Mouse (Mus musculus) bone marrow, adult 2 months (tissue): ENCODE results near the gene Hps5. TPM values are rescaled to one million over a fixed set of nuclear protein-coding genes. Genes with fewer than 3 reads are reported as not detected.

Source experiments
- H3K27ac ChIP-seq: fragments of 200-500 bp; 2 replicates; pipeline ENCODE4 v1.5.1; 2012; ENCODE audit warnings: low read depth, mild to moderate bottlenecking, control low read depth, inconsistent platforms, low read length; ENCODE audit not compliant: control insufficient read depth, poor library complexity, insufficient read depth
- H3K4me1 ChIP-seq: fragments of 200-500 bp; 2 replicates; pipeline ENCODE4 v1.6.1; 2011; ENCODE audit warnings: low read length; ENCODE audit not compliant: control insufficient read depth, insufficient read depth
- H3K4me3 ChIP-seq: fragments of 200-500 bp; replicated peaks from 2 replicates; pipeline ENCODE3; 2011; ENCODE audit warnings: mild to moderate bottlenecking, low read depth, low read length, control low read depth; ENCODE audit not compliant: control insufficient read depth
- CTCF ChIP-seq: fragments of 200-500 bp; IDR thresholded peaks from 2 replicates; pipeline ENCODE4 v1.5.1; 2011; ENCODE audit warnings: low read length, control low read depth; ENCODE audit not compliant: control insufficient read depth, insufficient read depth
- POLR2A ChIP-seq: fragments of 200-500 bp; IDR thresholded peaks from 2 replicates; pipeline ENCODE4 v1.6.1; 2011; ENCODE audit warnings: low read depth, mild to moderate bottlenecking, control low read depth, low read length, borderline replicate concordance; ENCODE audit not compliant: control insufficient read depth
- WGBS: fragments of 180-500 bp; shearing (Covaris S2); methylation state at CpG from one replicate; pipeline ENCODE4 v1.1.7; 2018; 5-methylcytosine and 5-hydroxymethylcytosine counted together
- polyA plus RNA-seq: library from polyadenylated mRNA; stranded (reverse); fragments of >200 nt; gene quantifications from 2 replicates; pipeline ENCODE4 v1.2.4, GENCODE M21; 2011; ENCODE audit warnings: low replicate concordance; ENCODE audit not compliant: missing spikeins, insufficient read depth, insufficient read length

The Hps5 gene
- polyA plus RNA-seq, 1 experiment = 19.3 TPM

DNA sequence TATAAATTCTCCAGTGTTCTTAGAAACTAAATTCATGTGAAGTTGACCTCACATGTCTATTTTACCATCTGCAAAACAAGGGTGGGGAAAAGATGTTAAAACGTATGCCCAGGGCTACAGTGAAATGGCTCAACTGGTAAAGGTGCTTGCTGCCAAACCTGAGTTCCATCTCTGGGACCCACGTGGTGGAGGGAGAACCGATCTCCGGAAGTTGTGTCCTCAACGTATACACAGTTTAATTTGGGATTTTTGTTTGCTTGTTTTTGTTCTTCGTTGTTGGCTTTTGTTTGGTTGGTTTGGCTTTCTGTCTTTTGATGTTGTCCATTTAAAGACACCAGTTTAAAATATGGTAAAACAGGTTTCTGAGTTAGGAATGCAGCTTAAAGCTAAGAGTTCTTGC, 915 bp upstream of the Hps5 start:
- Histone ChIP-seq H3K4me1 (peaks cover 2% of the 10 kb centered on the region), H3K4me3 (peak overlapping the region; percentile 89), H3K27ac (no peak overlapping the region)
- WGBS = 33% methylated on average over 6 of the region's 6 CpGs
- TF ChIP-seq CTCF (no peak), POLR2A (no peak)

DNA sequence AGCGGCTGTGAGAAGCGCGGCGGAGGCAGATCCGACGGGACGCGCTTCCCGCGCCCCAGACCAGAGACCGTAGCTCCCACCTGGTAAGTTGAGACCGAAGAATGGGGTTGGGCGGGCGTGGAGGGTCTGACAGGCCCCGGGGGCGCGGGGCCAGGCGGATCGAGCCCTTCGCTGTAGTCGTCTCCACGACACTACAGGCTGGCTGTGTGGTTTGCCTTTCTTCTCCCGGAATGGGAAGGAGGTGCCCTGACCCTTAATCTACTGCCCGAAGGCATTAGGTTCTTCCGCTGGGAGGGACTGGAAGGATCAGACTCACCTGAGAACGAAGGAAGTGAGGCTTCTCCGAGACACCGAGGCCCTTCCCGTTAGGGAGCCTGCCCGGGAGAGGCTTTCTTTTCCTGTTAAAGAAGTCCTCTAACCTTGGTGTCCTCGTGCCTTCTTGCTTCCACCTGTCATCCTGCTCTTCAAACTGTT, 379 bp upstream of the Hps5 start:
- TF ChIP-seq POLR2A (no peak), CTCF (no peak)
- Histone ChIP-seq H3K4me3 (peak overlapping the region; percentile 89), H3K4me1 (peaks cover 2% of the 10 kb centered on the region), H3K27ac (peak overlapping the region; percentile 90)
- under 1% methylated on average over 31 of the region's 31 CpGs for WGBS

DNA sequence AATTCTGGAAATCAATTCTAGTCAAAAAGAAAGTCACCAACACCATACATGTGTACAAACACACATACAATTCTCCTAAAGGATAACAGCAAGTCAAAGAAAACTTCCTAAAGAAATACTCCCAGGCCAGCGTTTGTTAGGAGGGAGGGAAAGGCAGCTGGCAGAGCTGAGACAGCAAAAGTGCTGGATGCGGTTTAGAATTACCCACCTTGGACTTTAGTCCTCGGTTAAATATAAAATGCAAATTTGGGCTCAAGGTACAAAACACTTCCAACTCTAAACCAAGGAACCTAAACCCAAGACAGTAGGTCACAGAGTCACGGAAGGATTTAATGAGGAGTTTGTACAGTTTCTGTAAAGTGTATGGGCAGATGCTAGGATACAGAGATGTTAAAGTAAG, 2.0 kb downstream of the Hps5 start:
- no peak overlapping the region for H3K4me3 ChIP-seq
- peaks cover 4% of the 10 kb centered on the region for H3K4me1 ChIP-seq
- no peak for TF ChIP-seq CTCF
- TF ChIP-seq POLR2A = no peak
- WGBS = 88% methylated on average over 4 of the region's 4 CpGs
- H3K27ac ChIP-seq = no peak overlapping the region

- Histone ChIP-seq H3K27ac (no peak overlapping the region), H3K4me1 (peaks cover 2% of the 10 kb centered on the region; the same call in 1 of the 2 replicates), H3K4me3 (no peak overlapping the region)
- 56% methylated on average over 5 of the region's 5 CpGs for WGBS
- TF ChIP-seq CTCF = no peak
Measured at GRCm38 (mm10) chr7:46789177-46789849, 6.6 kb downstream of the Hps5 start.

GRCm38 (mm10) chr7:46770706-46771105, 25.2 kb downstream of the Hps5 start:
- TF ChIP-seq CTCF (peak; percentile 90), POLR2A (no peak)
- H3K4me1 ChIP-seq = no peaks in the 10 kb centered on the region
- no peak overlapping the region for H3K4me3 ChIP-seq
- 63% methylated on average over 4 of the region's 4 CpGs for WGBS
- H3K27ac ChIP-seq = no peak overlapping the region

- TF ChIP-seq POLR2A (no peak), CTCF (no peak)
- Histone ChIP-seq H3K4me3 (no peak overlapping the region), H3K27ac (no peak overlapping the region), H3K4me1 (no peaks in the 10 kb centered on the region)
- 87% methylated on average over 7 of the region's 7 CpGs for WGBS
Measured at GRCm38 (mm10) chr7:46768451-46768850, 27.4 kb downstream of the Hps5 start.

DNA sequence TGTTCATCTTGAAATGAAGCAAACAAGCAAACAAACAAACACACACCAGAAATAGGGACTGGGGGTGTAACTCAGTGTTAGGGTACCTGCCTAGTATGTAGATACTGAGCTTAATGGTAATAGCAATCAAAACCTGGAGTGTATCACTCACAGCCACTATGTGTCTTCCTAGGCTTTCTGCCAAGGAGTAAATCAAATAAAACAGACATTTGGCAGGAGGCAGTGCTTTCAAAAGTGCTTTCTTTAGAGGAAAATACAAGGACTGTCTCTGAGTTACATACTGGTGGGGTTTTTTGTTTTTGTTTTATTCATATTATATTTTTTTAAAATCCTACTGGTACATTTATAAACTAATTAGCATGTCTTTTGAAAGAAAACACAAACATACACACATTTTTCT, 28.5 kb downstream of the Hps5 start:
- no peak for TF ChIP-seq POLR2A
- no peak for TF ChIP-seq CTCF
- no peak overlapping the region for H3K4me3 ChIP-seq
- no peaks in the 10 kb centered on the region for H3K4me1 ChIP-seq
- H3K27ac ChIP-seq = no peak overlapping the region

- 87% methylated on average over 8 of the region's 8 CpGs for WGBS
- Histone ChIP-seq H3K4me3 (no peak overlapping the region), H3K27ac (no peak overlapping the region), H3K4me1 (no peaks in the 10 kb centered on the region)
- TF ChIP-seq POLR2A (no peak), CTCF (no peak)
Measured at GRCm38 (mm10) chr7:46764672-46765071, 31.2 kb downstream of the Hps5 start.

DNA sequence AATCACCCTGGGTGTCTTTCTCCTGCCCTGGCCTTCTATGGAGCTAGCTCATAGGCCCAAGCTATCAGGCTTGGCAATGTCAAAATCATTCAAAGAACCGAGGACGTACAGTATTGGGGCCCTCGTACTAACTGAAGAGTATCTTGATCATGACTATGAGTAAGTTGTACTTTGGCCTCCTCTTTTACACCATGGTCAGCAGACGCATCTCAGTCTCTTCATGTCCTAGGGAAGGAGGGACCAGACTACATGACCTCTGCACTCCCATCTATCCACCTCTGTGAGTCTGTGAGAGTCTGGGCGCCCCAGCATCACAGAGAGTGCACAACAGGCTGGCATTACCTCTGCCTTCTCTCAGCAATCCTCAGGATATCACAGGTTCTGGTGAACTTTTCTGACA, 33.3 kb downstream of the Hps5 start:
- H3K4me3 ChIP-seq = no peak overlapping the region
- no peaks in the 10 kb centered on the region for H3K4me1 ChIP-seq
- 81% methylated on average over 5 of the region's 5 CpGs for WGBS
- H3K27ac ChIP-seq = no peak overlapping the region
- TF ChIP-seq POLR2A (no peak), CTCF (no peak)
